15 mouse cellular contexts compared by ENCODE assay signal in the genomic region with DNA sequence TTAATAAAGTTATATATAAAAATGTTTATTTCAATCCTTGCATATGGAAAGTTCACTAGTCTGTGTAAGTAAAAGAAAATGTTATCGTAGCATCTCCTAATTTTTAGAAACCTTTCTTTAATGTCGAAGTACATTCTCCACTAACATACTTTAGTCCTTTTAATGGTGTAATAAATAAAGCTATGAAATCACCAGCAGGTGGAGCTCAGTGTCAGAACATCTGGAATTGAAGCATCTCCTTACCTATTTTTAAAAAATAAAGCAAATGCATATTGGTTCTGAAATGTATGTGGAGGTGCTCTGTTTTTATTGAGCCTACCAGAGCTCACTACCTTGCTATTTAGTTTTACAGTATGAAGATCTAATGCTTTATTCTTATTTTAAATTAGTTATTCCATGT.
DNase-seq lines count a peak whose midpoint lies in the region; ATAC-seq lines count a peak whose summit lies in the region.
"Had no signal": no experiment of that assay in that cellular context is flagged by ENCODE, and none has a peak within 500 bp of the region (broad histone marks: within the 10 kb centered on the region; RNA-seq: fewer than 3 reads in every experiment).

No protein-coding gene starts in this region.

- H3K27me3 ChIP-seq in hindbrain, embryonic 14.5 days (ENCODE audit: control insufficient read depth, insufficient read depth, low read length), result no peaks in the 10 kb centered on the region
- no peaks in the 10 kb centered on the region for H3K27me3 ChIP-seq in hindbrain, embryonic 11.5 days (ENCODE audit: control insufficient read depth, insufficient read depth, low read length)
- H3K27me3 ChIP-seq in midbrain, embryonic 11.5 days (ENCODE audit: control insufficient read depth, insufficient read depth, low read length), result no peaks in the 10 kb centered on the region
- no peaks in the 10 kb centered on the region for H3K27me3 ChIP-seq in midbrain, embryonic 15.5 days (replicated peaks)
- H3K27me3 ChIP-seq in splenic B cell, adult 2 months (ENCODE audit: control insufficient read depth, insufficient read depth, low read length, poor library complexity, severe bottlenecking), result no peaks in the 10 kb centered on the region
- H3K27me3 ChIP-seq: forebrain, embryonic 13.5 days; hindbrain, embryonic 13.5 days; neural tube, embryonic 13.5 days had no signal

- H3K9ac ChIP-seq in hindbrain, embryonic 14.5 days, result no peak overlapping the region
- H3K9ac ChIP-seq in hindbrain, embryonic 11.5 days (ENCODE audit: low read depth, low read length), result no peak overlapping the region
- no peak overlapping the region for H3K9ac ChIP-seq in midbrain, embryonic 11.5 days (ENCODE audit: low read length)
- no peak overlapping the region for H3K9ac ChIP-seq in midbrain, embryonic 15.5 days
- H3K9ac ChIP-seq: forebrain, embryonic 13.5 days; hindbrain, embryonic 13.5 days; neural tube, embryonic 13.5 days had no signal

- DNase-seq in hindbrain, embryonic 14.5 days (ENCODE audit: low spot score), result peak; percentile 57
- DNase-seq in hindbrain, embryonic 11.5 days (ENCODE audit: low spot score), result no peak
- DNase-seq in midbrain, embryonic 11.5 days (ENCODE audit: low spot score, missing footprints), result peak; percentile 73
- DNase-seq in adipocyte (ENCODE audit: low spot score), result peak; percentile 48
- peak; percentile 34 for DNase-seq in splenic B cell, adult 2 months (ENCODE audit: low read depth, low spot score)
- no peak for DNase-seq in layer of hippocampus, postnatal 25 days (ENCODE audit: extremely low spot score in 1 of 2, low spot score in 1 of 2)
- DNase-seq: cerebellum, postnatal 25 days; heart, adult 11 months; kidney, postnatal 25 days; right cerebral cortex, postnatal 25 days had no signal

- no peaks in the 10 kb centered on the region for H3K4me1 ChIP-seq in hindbrain, embryonic 14.5 days (replicated peaks; ENCODE audit: control insufficient read depth, insufficient read depth, low read length)
- no peaks in the 10 kb centered on the region for H3K4me1 ChIP-seq in hindbrain, embryonic 11.5 days (replicated peaks; ENCODE audit: control insufficient read depth, insufficient read depth, low read length)
- no peaks in the 10 kb centered on the region for H3K4me1 ChIP-seq in midbrain, embryonic 11.5 days (ENCODE audit: control insufficient read depth, insufficient read depth, low read length)
- H3K4me1 ChIP-seq in midbrain, embryonic 15.5 days, result no peaks in the 10 kb centered on the region
- H3K4me1 ChIP-seq: forebrain, embryonic 13.5 days; hindbrain, embryonic 13.5 days; neural tube, embryonic 13.5 days had no signal

- H3K4me2 ChIP-seq in hindbrain, embryonic 14.5 days (replicated peaks), result no peak overlapping the region
- no peak overlapping the region for H3K4me2 ChIP-seq in hindbrain, embryonic 11.5 days (replicated peaks; ENCODE audit: low read depth, low read length)
- H3K4me2 ChIP-seq in midbrain, embryonic 11.5 days, result no peak overlapping the region
- H3K4me2 ChIP-seq in midbrain, embryonic 15.5 days, result no peak overlapping the region
- H3K4me2 ChIP-seq: forebrain, embryonic 13.5 days; hindbrain, embryonic 13.5 days; neural tube, embryonic 13.5 days had no signal

- no peak overlapping the region for H3K27ac ChIP-seq in hindbrain, embryonic 14.5 days
- H3K27ac ChIP-seq in hindbrain, embryonic 11.5 days (ENCODE audit: low read depth, low read length), result no peak overlapping the region
- no peak overlapping the region for H3K27ac ChIP-seq in midbrain, embryonic 11.5 days (ENCODE audit: low read depth, low read length)
- no peak overlapping the region for H3K27ac ChIP-seq in midbrain, embryonic 15.5 days
- H3K27ac ChIP-seq: forebrain, embryonic 13.5 days; hindbrain, embryonic 13.5 days; neural tube, embryonic 13.5 days had no signal

- no peaks in the 10 kb centered on the region; the same call in 1 of the 2 replicates for H3K36me3 ChIP-seq in hindbrain, embryonic 14.5 days (replicated peaks; ENCODE audit: control insufficient read depth, insufficient read depth)
- H3K36me3 ChIP-seq in hindbrain, embryonic 11.5 days (ENCODE audit: control insufficient read depth, insufficient read depth, low read length), result no peaks in the 10 kb centered on the region
- H3K36me3 ChIP-seq in midbrain, embryonic 11.5 days (ENCODE audit: control insufficient read depth, insufficient read depth, low read length), result no peaks in the 10 kb centered on the region
- H3K36me3 ChIP-seq in midbrain, embryonic 15.5 days (replicated peaks), result no peaks in the 10 kb centered on the region
- H3K36me3 ChIP-seq in splenic B cell, adult 2 months (ENCODE audit: control insufficient read depth, insufficient read depth, low read length, poor library complexity, severe bottlenecking), result no peaks in the 10 kb centered on the region
- H3K36me3 ChIP-seq: neural tube, embryonic 13.5 days had no signal

- H3K4me3 ChIP-seq in hindbrain, embryonic 14.5 days (replicated peaks; ENCODE audit: low read length), result no peak overlapping the region
- H3K4me3 ChIP-seq in hindbrain, embryonic 11.5 days (ENCODE audit: low read depth, low read length), result no peak overlapping the region
- H3K4me3 ChIP-seq in midbrain, embryonic 11.5 days (ENCODE audit: low read depth, low read length), result no peak overlapping the region
- no peak overlapping the region for H3K4me3 ChIP-seq in midbrain, embryonic 15.5 days
- H3K4me3 ChIP-seq: forebrain, embryonic 13.5 days; hindbrain, embryonic 13.5 days; neural tube, embryonic 13.5 days had no signal

- H3K9me3 ChIP-seq in hindbrain, embryonic 14.5 days (ENCODE audit: control insufficient read depth, low read length), result no peaks in the 10 kb centered on the region
- no peaks in the 10 kb centered on the region for H3K9me3 ChIP-seq in hindbrain, embryonic 11.5 days (ENCODE audit: control insufficient read depth, low read length)
- H3K9me3 ChIP-seq in midbrain, embryonic 11.5 days (ENCODE audit: control insufficient read depth, low read length), result no peaks in the 10 kb centered on the region
- no peaks in the 10 kb centered on the region for H3K9me3 ChIP-seq in midbrain, embryonic 15.5 days
- H3K9me3 ChIP-seq: forebrain, embryonic 13.5 days; G1E; hindbrain, embryonic 13.5 days; neural tube, embryonic 13.5 days had no signal

- no peak for ATAC-seq in hindbrain, embryonic 14.5 days (ENCODE audit: low FRiP score)
- no peak for ATAC-seq in hindbrain, embryonic 11.5 days (ENCODE audit: low FRiP score)
- ATAC-seq in midbrain, embryonic 11.5 days (ENCODE audit: low FRiP score), result no peak
- no peak for ATAC-seq in midbrain, embryonic 15.5 days (replicated peaks)
- ATAC-seq: forebrain, embryonic 13.5 days had no signal

- WGBS in hindbrain, embryonic 14.5 days, result 92% methylated on average over 2 of the region's 2 CpGs
- 89% methylated on average over 2 of the region's 2 CpGs for WGBS in hindbrain, embryonic 11.5 days
- 90% methylated on average over 2 of the region's 2 CpGs for WGBS in midbrain, embryonic 11.5 days
- WGBS in midbrain, embryonic 15.5 days, result 92% methylated on average over 2 of the region's 2 CpGs

Comparison
In these comparisons a context has a peak if more than half of its experiments do, and no peak if none do; other contexts are left out.
1. DNase-seq: peak in hindbrain, embryonic 14.5 days (single experiment), midbrain, embryonic 11.5 days (single experiment), adipocyte (single experiment) and splenic B cell, adult 2 months (single experiment); none in hindbrain, embryonic 11.5 days (single experiment) and layer of hippocampus, postnatal 25 days (0 of 2).